Mouse (Mus musculus) stomach, embryonic 14.5 days (tissue): ENCODE results near the gene Zfyve27. TPM values are rescaled to one million over a fixed set of nuclear protein-coding genes. Genes with fewer than 3 reads are reported as not detected.

Source experiments
- ATAC-seq: fragments of 200-750 bp; cut with Nextera tagmentation; 2 replicates; pipeline ENCODE4 v1.8.0; 2017; ENCODE audit warnings: low read depth, moderate TSS enrichment; ENCODE audit not compliant: insufficient number of reproducible peaks, insufficient read depth, low FRiP score
- H3K27ac ChIP-seq: fragments of 300-500 bp; sonication (generic); 2 replicates; pipeline ENCODE4 v1.5.1; 2014; ENCODE audit warnings: mild to moderate bottlenecking, low read length, moderate library complexity, mixed read lengths
- H3K27me3 ChIP-seq: fragments of 300-500 bp; sonication (generic); 2 replicates; pipeline ENCODE4 v1.6.1; 2014; ENCODE audit warnings: low read length, control low read depth, mixed read lengths; ENCODE audit not compliant: control insufficient read depth, insufficient read depth
- H3K36me3 ChIP-seq: fragments of 300-500 bp; sonication (generic); 2 replicates; pipeline ENCODE4 v1.6.1; 2014; ENCODE audit warnings: mild to moderate bottlenecking, control low read depth, low read length, moderate library complexity, mixed read lengths; ENCODE audit not compliant: control insufficient read depth, insufficient read depth
- H3K4me1 ChIP-seq: fragments of 300-500 bp; sonication (generic); 2 replicates; pipeline ENCODE4 v1.6.1; 2014; ENCODE audit warnings: low read length, control low read depth, mixed read lengths; ENCODE audit not compliant: control insufficient read depth, insufficient read depth
- H3K4me2 ChIP-seq: fragments of 300-500 bp; sonication (generic); replicated peaks from 2 replicates; pipeline ENCODE4 v1.6.1; 2014; ENCODE audit warnings: low read depth, low read length, control low read depth
- H3K4me3 ChIP-seq: fragments of 300-500 bp; sonication (generic); 2 replicates; pipeline ENCODE4 v1.5.1; 2014; ENCODE audit warnings: low read depth, low read length, control low read depth
- H3K9ac ChIP-seq: fragments of 300-500 bp; sonication (generic); replicated peaks from 2 replicates; pipeline ENCODE4 v1.6.1; 2014; ENCODE audit warnings: low read depth, mild to moderate bottlenecking, control low read depth, low read length, moderate library complexity, mixed read lengths
- H3K9me3 ChIP-seq: fragments of 300-500 bp; sonication (generic); 2 replicates; pipeline ENCODE4 v1.6.1; 2016; ENCODE audit warnings: low read depth, low read length, control low read depth; ENCODE audit not compliant: control insufficient read depth
- WGBS: fragments of 180-500 bp; shearing (Covaris S2); extraction: QIAGEN DNeasy Blood & Tissue Kit; methylation state at CpG from one replicate; pipeline ENCODE4 v1.1.7; 2014; 5-methylcytosine and 5-hydroxymethylcytosine counted together
- polyA plus RNA-seq: library from polyadenylated mRNA; unstranded; fragments of >200 nt; fragmentation: Nextera tagmentation; extraction: Ambion mirVana; gene quantifications from 2 replicates; pipeline ENCODE4 v1.2.1, GENCODE M21; 2014

Zfyve27 gene
- polyA plus RNA-seq, 1 experiment from 2014 or later, result 15.7 TPM

DNA sequence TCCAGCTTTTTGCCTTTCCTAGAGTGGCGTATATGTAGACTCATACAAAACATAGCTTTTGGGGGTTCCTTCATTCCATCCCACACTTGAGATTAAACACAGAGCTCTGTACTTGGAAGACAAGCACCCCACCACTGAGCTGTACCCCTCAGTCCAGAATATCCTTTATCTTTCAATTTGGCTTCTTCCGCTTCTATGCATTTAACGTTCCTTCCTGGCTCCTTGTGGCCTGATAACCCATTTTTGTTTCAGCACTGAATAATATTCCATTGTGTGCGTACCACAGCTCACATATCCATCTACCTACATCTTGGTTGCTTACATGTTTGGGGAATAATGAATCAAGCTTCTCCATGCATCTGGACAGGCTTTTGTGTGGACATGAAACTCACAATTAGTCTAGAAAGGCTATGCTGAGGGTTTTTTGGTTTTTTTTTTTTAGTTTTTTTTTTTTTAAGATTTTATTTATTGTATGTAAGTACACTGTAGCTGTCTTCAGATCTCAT lies 26.5 kb upstream of the Zfyve27 start:
- no peaks in the 10 kb centered on the region for H3K36me3 ChIP-seq
- H3K4me1 ChIP-seq, result no peaks in the 10 kb centered on the region
- H3K4me3 ChIP-seq, result no peak overlapping the region
- H3K9me3 ChIP-seq, result no peaks in the 10 kb centered on the region
- 91% methylated on average over 4 of the region's 4 CpGs for WGBS
- no peak for ATAC-seq
- H3K4me2 ChIP-seq, result no peak overlapping the region
- no peak overlapping the region for H3K27ac ChIP-seq
- no peaks in the 10 kb centered on the region for H3K27me3 ChIP-seq
- no peak overlapping the region for H3K9ac ChIP-seq

DNA sequence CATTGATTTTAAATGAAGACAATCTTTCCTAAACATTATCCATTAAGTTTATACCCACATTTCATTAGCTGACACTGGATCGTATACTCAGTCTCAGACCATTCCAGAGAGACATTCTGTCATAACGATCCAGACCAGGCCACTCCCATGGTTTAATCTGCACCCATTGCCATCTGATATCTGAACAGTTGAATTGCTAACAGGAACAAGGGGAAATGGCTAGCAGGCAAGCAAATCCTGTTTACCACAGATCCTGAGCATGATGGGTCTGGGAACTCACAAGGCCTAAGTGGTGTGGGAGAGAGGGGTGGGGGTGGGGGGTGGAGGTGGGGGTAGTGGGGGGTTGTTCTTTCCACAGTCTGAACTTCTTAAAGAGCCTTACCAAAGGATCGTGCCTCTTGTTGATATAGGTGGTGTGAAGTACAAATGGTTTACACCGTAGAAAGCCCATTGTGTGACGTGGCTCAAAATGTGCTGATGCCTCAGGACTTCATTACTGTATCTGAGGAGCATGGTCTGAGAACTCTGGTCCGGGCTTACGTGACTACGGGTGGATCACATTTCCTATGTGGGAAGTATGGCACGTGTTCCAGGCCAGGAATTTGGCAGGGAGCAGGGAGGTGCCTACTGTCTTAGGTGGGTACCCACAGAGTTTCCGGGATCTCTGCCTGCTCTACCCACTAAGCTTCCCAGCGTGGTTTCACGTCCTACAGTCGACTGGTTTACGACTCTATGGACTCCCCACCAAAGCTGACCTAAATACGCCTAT lies 25.1 kb upstream of the Zfyve27 start:
- no peak for ATAC-seq
- 82% methylated on average over 15 of the region's 15 CpGs for WGBS
- no peaks in the 10 kb centered on the region for H3K4me1 ChIP-seq

DNA sequence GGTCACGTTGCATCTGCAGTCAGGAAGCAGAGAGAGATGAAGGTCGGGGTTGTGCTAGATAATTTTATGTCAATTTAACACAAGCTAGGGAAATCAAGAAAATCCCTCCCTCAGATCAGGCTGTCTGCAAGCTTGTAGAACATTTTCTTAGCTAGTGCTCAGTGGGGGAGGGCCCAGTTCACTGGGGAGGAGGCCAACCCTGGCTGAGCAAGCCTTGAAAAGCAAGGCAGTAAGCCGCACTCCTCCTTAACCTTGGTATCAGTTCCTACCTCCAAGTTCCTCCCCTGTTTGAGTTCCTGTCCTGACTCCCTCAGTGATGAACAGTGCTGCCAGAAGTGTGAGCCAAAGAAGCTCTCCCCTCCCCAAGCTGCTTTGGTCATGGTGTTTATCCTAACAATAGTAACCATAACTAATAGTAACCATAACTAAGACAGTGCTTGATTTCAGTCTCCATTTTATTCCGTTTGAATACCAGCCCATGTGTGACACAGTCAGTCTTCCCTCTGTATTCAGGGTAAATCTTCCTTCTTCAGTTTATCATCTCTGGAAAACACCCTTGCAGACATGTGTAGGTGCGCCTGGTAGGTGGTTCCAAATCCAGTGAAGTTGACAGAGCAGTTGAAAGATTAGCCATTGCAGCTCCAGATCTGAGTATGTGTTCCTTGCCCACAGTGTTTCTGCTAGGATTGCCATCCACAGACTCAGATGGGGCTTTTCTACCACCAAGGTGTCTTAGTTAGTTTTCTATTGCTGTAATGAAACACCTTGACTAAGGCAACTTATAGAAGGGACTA lies 23.8 kb upstream of the Zfyve27 start:
- no peaks in the 10 kb centered on the region for H3K4me1 ChIP-seq

More for the DNA sequence above, 25.1 kb upstream of the Zfyve27 start:
- Histone ChIP-seq H3K27ac (no peak overlapping the region), H3K4me2 (no peak overlapping the region), H3K27me3 (no peaks in the 10 kb centered on the region), H3K36me3 (no peaks in the 10 kb centered on the region), H3K9me3 (no peaks in the 10 kb centered on the region), H3K4me3 (no peak overlapping the region), H3K9ac (no peak overlapping the region)

DNA sequence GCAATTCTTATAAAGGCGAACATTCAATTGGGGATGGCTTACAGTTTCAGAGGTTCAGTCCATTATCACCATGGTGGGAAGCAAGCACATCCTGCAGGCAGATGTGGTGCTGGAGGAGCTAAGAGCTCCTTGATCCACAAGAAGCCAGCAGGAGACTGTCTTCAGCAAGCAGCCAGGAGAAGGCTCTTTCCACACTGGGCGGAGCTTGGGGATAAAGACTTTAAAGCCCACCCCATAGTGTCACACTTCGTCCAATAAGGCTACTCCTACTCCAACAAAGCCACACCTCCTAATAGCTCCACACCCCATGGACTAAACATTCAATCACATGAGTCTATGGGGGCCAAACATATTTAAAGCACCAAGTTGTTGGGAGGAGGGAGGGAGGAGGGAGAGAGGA lies 21.8 kb upstream of the Zfyve27 start:
- Histone ChIP-seq H3K4me1 (no peaks in the 10 kb centered on the region), H3K27me3 (no peaks in the 10 kb centered on the region), H3K9ac (no peak overlapping the region), H3K4me3 (no peak overlapping the region), H3K27ac (no peak overlapping the region), H3K36me3 (no peaks in the 10 kb centered on the region), H3K9me3 (no peaks in the 10 kb centered on the region), H3K4me2 (no peak overlapping the region)
- ATAC-seq, result no peak
- 77% methylated on average over 3 of the region's 3 CpGs for WGBS

More for the DNA sequence above, 23.8 kb upstream of the Zfyve27 start:
- Histone ChIP-seq H3K36me3 (no peaks in the 10 kb centered on the region), H3K4me2 (no peak overlapping the region), H3K27ac (no peak overlapping the region), H3K27me3 (no peaks in the 10 kb centered on the region), H3K9me3 (no peaks in the 10 kb centered on the region), H3K9ac (no peak overlapping the region), H3K4me3 (no peak overlapping the region)
- ATAC-seq, result no peak
- WGBS, result 75% methylated on average over 5 of the region's 5 CpGs

DNA sequence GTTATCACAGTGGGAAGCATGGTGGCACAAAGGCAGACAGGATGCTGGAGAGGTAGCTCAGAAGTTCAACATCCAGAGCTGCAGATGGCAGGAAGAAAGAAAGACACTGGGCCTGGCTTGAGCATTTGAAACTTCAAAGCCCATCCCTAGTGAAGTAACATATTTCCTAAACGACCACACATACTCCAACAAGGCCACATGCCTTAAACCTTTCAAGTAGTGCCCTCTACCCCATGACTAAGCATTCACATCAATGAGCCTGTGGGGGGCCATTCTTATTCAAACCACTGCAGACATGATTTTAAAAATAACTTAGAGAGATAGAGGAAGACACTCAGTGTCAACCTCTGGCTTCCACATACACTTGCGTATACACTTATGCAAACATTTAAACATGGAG lies 21.0 kb upstream of the Zfyve27 start:
- Histone ChIP-seq H3K9me3 (no peaks in the 10 kb centered on the region), H3K4me2 (no peak overlapping the region), H3K4me1 (no peaks in the 10 kb centered on the region), H3K4me3 (no peak overlapping the region), H3K9ac (no peak overlapping the region), H3K27ac (no peak overlapping the region), H3K27me3 (no peaks in the 10 kb centered on the region), H3K36me3 (no peaks in the 10 kb centered on the region)
- ATAC-seq, result no peak
- 83% methylated on average over 2 of the region's 2 CpGs for WGBS

DNA sequence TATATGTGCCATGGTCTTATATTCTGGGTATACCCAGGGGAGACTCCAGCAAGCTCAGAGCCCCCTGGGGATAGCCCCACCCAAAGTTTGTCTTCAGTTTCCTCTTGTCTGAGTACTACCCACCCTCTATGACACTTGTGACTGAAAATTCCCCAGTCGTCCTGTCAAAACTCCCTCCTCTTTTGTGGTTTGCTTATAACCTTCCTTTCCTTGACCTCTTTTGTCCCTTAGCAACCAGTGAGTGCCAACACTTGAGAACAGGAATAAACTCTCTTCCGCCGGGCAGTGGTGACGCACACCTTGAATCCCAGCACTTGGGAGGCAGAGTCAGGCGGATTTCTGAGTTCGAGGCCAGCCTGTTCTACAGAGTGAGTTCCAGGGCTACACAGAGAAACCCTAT lies 19.7 kb upstream of the Zfyve27 start:
- H3K4me2 ChIP-seq, result no peak overlapping the region
- peaks cover 11% of the 10 kb centered on the region for H3K4me1 ChIP-seq
- H3K9me3 ChIP-seq, result no peaks in the 10 kb centered on the region
- no peak overlapping the region for H3K4me3 ChIP-seq
- WGBS, result 52% methylated on average over 6 of the region's 6 CpGs
- H3K27ac ChIP-seq, result no peak overlapping the region
- no peak overlapping the region for H3K9ac ChIP-seq
- ATAC-seq, result no peak
- H3K36me3 ChIP-seq, result no peaks in the 10 kb centered on the region
- H3K27me3 ChIP-seq, result no peaks in the 10 kb centered on the region

DNA sequence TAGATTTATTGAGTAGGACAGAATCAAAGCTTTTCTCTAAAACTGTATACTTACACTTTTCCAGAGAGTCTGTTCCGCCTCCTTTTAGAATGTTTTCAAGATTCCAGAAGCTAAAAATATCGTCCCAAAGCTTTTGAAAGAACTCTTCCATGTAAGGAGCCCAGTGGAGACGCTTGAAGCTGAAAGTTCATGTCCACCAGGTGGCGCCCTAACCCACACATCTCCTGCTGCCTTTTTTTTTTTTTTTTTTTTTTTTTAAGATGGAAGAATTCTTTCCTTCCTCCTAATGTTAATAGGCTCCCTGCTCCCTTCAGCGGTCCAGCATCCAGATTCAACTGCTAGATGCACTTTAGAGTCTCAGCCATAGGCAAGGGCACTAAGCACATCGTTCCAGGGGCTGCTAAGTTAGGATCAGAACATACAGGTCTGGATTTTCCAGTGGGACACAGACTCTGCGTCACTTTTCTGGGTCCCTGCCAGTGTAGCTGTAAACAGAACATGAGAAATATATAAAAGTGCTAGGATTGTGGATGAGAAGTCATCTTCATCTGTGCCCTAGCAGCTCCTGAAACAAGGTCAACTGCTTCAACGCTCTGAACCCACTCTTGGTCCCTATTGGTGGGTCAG lies 19.1 kb upstream of the Zfyve27 start:
- H3K9ac ChIP-seq, result no peak overlapping the region

DNA sequence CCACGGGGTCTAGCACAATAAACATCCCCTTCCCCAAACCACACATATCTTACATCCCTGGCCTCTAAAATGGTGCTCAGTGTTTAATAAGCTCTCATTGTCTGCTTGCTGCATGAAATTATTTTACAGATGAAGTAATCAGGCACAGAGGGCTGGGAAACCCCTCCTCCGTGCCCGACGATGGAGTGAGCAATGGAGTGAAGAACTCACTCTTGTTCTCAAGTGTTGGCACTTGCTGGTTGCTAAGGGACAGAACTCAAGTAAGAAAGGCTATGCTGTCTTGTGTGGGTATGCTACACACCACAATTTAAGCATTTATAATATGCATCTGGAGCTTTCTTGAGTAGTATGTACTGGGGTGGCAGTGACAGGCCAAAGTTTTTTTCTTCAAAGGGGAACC lies 18.5 kb upstream of the Zfyve27 start:
- Histone ChIP-seq H3K27ac (no peak overlapping the region), H3K4me3 (no peak overlapping the region), H3K36me3 (no peaks in the 10 kb centered on the region), H3K9ac (no peak overlapping the region), H3K4me1 (peaks cover 22% of the 10 kb centered on the region), H3K4me2 (no peak overlapping the region), H3K9me3 (no peaks in the 10 kb centered on the region), H3K27me3 (no peaks in the 10 kb centered on the region)
- ATAC-seq, result no peak
- WGBS, result 65% methylated on average over 4 of the region's 4 CpGs

More for the DNA sequence above, 19.1 kb upstream of the Zfyve27 start:
- H3K4me2 ChIP-seq, result no peak overlapping the region
- 25% methylated on average over 8 of the region's 8 CpGs for WGBS
- no peaks in the 10 kb centered on the region for H3K27me3 ChIP-seq
- H3K27ac ChIP-seq, result no peak overlapping the region
- H3K9me3 ChIP-seq, result no peaks in the 10 kb centered on the region
- no peaks in the 10 kb centered on the region for H3K36me3 ChIP-seq
- H3K4me3 ChIP-seq, result no peak overlapping the region
- peaks cover 17% of the 10 kb centered on the region for H3K4me1 ChIP-seq
- no peak for ATAC-seq
